Mouse (Mus musculus) bone marrow, adult 2 months (tissue): ENCODE data around the gene Osbpl3. TPM values are rescaled to one million over a fixed set of nuclear protein-coding genes. Genes with fewer than 3 reads are reported as not detected.

Source experiments
- H3K27ac ChIP-seq: fragments of 200-500 bp; 2 replicates; pipeline ENCODE4 v1.5.1; 2012; ENCODE audit warnings: low read depth, mild to moderate bottlenecking, control low read depth, inconsistent platforms, low read length; ENCODE audit not compliant: control insufficient read depth, poor library complexity, insufficient read depth
- H3K4me1 ChIP-seq: fragments of 200-500 bp; 2 replicates; pipeline ENCODE4 v1.6.1; 2011; ENCODE audit warnings: low read length; ENCODE audit not compliant: control insufficient read depth, insufficient read depth
- H3K4me3 ChIP-seq: fragments of 200-500 bp; replicated peaks from 2 replicates; pipeline ENCODE3; 2011; ENCODE audit warnings: mild to moderate bottlenecking, low read depth, low read length, control low read depth; ENCODE audit not compliant: control insufficient read depth
- CTCF ChIP-seq: fragments of 200-500 bp; IDR thresholded peaks from 2 replicates; pipeline ENCODE4 v1.5.1; 2011; ENCODE audit warnings: low read length, control low read depth; ENCODE audit not compliant: control insufficient read depth, insufficient read depth
- POLR2A ChIP-seq: fragments of 200-500 bp; IDR thresholded peaks from 2 replicates; pipeline ENCODE4 v1.6.1; 2011; ENCODE audit warnings: low read depth, mild to moderate bottlenecking, control low read depth, low read length, borderline replicate concordance; ENCODE audit not compliant: control insufficient read depth
- WGBS: fragments of 180-500 bp; shearing (Covaris S2); methylation state at CpG from one replicate; pipeline ENCODE4 v1.1.7; 2018; 5-methylcytosine and 5-hydroxymethylcytosine counted together
- polyA plus RNA-seq: library from polyadenylated mRNA; stranded (reverse); fragments of >200 nt; gene quantifications from 2 replicates; pipeline ENCODE4 v1.2.4, GENCODE M21; 2011; ENCODE audit warnings: low replicate concordance; ENCODE audit not compliant: missing spikeins, insufficient read depth, insufficient read length

Gene Osbpl3
- polyA plus RNA-seq, 1 experiment: 5.9 TPM

DNA sequence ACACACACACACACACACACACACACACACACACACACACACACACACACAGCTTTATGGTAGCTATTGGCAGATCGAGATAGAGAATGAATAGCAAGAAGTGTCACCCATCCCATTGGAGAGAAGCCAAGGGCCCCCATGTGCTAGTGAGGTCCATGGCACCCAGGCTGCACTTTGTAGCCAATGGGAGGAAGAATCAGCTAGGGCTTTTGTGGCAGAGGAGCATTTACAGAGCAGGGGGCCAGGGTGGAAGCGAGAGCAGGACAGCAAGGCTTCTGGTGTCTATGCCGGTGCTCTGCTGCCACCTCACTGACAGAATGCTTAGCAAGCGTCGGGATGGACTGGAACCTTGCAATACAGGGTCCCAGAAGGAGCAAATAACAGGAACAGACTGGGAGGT is 200.6 kb downstream of the Osbpl3 start:
- TF ChIP-seq CTCF (no peak), POLR2A (no peak)
- peaks cover 4% of the 10 kb centered on the region; the same call in 1 of the 2 replicates for H3K4me1 ChIP-seq
- peak overlapping the region; percentile 1 for H3K4me3 ChIP-seq
- peak overlapping the region; percentile 85 for H3K27ac ChIP-seq
- WGBS: 26% methylated on average over 5 of the region's 5 CpGs

DNA sequence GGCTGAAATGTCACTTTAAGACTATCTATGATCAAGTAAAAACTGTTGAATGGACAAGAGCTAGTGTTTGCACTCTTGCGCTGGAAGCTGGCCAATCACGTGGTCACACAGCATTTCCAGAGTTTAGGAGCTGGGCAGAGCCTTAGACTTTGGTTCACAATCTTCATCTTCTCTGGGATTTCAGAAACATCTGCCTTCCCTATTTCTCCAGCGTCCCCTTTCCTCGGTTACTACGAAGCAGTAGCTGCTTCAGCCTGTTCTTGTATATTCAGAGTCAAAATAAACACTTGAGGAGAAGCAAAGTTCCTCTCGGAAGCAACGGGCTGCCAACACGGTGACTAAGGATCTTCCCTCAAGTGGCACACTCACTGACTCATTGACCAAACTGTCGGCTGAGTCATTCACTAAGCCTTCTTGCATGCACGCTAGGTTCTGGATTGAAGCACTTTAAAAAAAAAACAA is 201.2 kb downstream of the Osbpl3 start:
- WGBS: 3% methylated on average over 10 of the region's 10 CpGs
- H3K4me1 ChIP-seq: peaks cover 4% of the 10 kb centered on the region; the same call in 1 of the 2 replicates
- no peak overlapping the region for H3K4me3 ChIP-seq
- TF ChIP-seq CTCF: no peak
- TF ChIP-seq POLR2A: no peak
- H3K27ac ChIP-seq: peak overlapping the region; percentile 36; the same call in 1 of the 2 replicates

DNA sequence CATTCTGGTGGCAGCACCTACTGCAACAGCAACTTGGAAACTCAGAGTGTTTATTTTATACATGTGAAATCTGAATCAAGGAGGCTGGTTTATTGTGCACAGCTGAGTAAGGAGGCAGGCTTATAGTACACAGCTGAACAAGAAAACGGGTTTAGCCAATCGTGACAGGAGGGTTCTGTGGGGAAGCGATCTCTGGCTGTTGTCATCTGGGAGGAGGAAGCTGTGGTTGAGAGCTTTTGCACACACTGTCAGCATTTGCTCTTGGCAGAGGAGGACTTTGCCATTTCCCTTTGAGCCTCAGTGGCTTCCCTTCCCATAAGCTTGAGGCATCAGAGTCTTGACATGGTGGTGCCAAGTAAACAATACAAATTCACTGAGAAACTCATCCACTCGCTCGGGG is 203.3 kb downstream of the Osbpl3 start:
- Histone ChIP-seq H3K4me1 (peaks cover 4% of the 10 kb centered on the region; the same call in 1 of the 2 replicates), H3K4me3 (no peak overlapping the region), H3K27ac (peak overlapping the region; percentile 86)
- TF ChIP-seq CTCF (no peak), POLR2A (no peak)
- 4% methylated on average over 5 of the region's 5 CpGs for WGBS

DNA sequence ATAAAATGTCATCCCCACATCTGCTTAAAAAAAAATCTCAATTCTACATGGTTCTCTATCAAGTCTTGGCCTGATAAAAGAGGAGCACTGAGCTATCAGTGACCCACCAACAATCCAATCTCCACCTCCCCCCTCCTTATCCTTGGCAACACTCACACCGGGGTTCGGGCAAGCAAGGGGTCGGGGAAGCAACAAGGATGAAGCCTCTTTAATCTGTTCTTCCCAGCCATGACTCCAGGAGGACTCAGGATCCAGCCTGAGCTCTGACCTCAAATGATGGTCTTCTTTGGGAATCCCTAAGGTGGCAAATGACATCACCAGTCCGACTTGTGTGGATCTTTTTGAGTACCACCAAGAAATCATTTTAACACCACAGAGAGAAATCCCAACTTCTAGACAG is 208.2 kb downstream of the Osbpl3 start:
- TF ChIP-seq POLR2A (no peak), CTCF (no peak)
- Histone ChIP-seq H3K27ac (no peak overlapping the region), H3K4me1 (peaks cover 7% of the 10 kb centered on the region), H3K4me3 (no peak overlapping the region)
- WGBS: 74% methylated on average over 4 of the region's 4 CpGs

DNA sequence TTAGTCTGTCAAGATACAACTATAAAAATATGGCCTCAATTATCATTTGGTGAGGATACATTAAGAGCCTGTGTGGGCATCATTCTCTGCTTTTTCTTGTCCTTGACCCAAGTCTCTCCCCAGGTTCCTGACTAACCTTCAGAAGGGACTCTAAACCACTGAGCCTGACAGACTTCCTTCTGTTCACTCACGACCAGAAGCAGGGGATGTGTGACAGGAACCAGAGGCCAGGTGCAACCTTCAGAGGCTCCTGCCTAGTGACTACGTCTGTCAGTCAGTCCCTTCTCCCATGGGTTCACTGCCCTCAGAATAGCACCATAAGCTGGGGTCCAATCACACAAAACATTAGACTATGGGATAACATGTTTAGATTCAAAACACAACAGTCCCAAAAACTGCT is 208.6 kb downstream of the Osbpl3 start:
- TF ChIP-seq CTCF: no peak
- no peak for TF ChIP-seq POLR2A
- H3K4me3 ChIP-seq: no peak overlapping the region
- peaks cover 6% of the 10 kb centered on the region for H3K4me1 ChIP-seq
- no peak overlapping the region for H3K27ac ChIP-seq
- 4% methylated on average over 2 of the region's 2 CpGs for WGBS

DNA sequence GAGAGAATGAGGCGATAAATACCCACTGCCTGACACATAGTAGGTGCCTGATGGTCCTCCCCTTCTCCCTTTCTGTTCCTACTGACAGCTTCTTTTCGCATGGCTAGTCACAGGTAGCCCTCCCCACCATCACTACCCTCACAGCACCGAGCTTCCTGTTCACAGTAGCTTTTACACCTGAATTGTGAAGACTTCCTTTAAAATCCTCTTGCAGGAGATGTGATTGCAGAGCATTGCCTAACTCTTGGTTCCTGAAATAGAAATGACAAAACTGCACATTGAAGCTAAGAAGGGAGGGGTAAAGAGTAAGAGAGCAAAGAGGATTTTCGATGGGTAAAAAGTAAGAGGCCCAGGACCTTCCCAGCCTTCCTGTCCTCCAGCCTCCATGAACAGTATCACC is 211.0 kb downstream of the Osbpl3 start:
- peaks cover 11% of the 10 kb centered on the region for H3K4me1 ChIP-seq
- no peak overlapping the region for H3K4me3 ChIP-seq
- peak overlapping the region; percentile 70; the same call in 1 of the 2 replicates for H3K27ac ChIP-seq
- no peak for TF ChIP-seq CTCF
- TF ChIP-seq POLR2A: no peak
- 18% methylated on average over 4 of the region's 4 CpGs for WGBS

DNA sequence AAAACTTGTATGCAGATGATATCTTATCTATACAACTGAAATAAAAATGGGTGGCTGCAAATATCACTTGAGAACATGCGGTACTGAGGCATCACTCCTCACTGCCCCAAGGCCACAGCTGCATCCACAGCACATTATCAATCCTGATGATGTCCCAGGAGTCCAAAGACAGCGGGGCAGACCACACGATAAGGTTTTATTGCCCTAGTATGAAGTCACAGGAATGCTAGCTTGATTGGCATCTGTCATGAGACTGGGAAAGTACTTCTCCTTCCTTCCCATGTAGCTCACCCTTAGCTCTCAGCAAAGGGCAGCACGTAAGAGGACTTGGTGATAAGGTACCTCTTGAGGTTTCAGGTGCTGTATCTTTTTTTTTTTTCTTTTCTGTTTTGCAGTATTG is 211.9 kb downstream of the Osbpl3 start:
- Histone ChIP-seq H3K27ac (peak overlapping the region; percentile 70; the same call in 1 of the 2 replicates), H3K4me3 (no peak overlapping the region), H3K4me1 (peaks cover 11% of the 10 kb centered on the region)
- no peak for TF ChIP-seq POLR2A
- TF ChIP-seq CTCF: no peak
- 65% methylated on average over 4 of the region's 4 CpGs for WGBS

Other genes starting within 250 kb of the Osbpl3 start
- gene Gsdme, start 192.3 kb downstream of the Osbpl3 start, polyA plus RNA-seq: 4.7 and 16.1 TPM in 2 replicates
- 7.3 and 50.4 TPM in 2 replicates for gene Cycs, start 110.3 kb upstream of the Osbpl3 start, polyA plus RNA-seq
- gene 4921507P07Rik, start 140.4 kb upstream of the Osbpl3 start, polyA plus RNA-seq: 1.0 TPM in 1 of 2 replicates, not detected in the other
- gene Npvf, start 198.2 kb upstream of the Osbpl3 start, polyA plus RNA-seq: not detected in 2 replicates